Mouse (Mus musculus) mature B cell (primary cell): ENCODE data around the gene Ctnnb1.

ENCODE experiments used
- in situ Hi-C: fragments of 300-500 bp; cut with MboI; formaldehyde crosslinking; loops from 2 replicates; pipeline ENCODE4 v1.14.3; 2019

Gene Ctnnb1

DNA sequence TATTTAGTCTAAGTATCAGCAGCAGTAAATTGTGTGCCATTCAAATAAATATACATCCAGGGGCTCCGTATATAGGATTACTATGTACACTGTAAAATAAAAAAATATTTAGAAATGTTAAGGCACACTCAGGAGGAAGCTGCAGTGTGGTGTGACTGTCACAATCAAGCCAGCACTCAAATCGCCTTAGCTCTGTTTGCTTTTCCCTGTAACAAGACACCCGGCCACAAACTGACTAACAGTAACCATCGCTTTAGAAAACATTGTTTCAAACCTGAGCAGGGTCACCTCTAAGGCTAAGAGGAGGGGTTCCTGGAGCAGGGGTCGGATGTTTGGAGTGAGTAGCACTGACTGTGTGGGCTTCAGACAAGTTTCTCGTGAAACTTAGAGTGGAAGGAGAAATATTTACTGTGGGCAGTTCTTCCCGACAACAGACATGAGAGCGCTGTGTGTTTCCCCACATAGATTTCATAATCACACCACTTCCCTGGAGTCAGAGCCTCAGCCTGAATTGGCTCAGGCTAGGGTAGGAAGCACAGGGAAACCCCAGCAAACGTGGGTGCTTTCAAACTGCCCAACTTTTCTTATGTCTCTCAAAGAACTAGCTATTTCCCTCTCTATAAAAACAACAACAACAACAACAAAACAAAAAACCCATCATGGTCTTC is 1.9 kb upstream of the Ctnnb1 start:
- in situ Hi-C loops = loop anchor here (25.0 kb wide), 1 partner anchor 340 kb away; no protein-coding TSS in a partner anchor

DNA sequence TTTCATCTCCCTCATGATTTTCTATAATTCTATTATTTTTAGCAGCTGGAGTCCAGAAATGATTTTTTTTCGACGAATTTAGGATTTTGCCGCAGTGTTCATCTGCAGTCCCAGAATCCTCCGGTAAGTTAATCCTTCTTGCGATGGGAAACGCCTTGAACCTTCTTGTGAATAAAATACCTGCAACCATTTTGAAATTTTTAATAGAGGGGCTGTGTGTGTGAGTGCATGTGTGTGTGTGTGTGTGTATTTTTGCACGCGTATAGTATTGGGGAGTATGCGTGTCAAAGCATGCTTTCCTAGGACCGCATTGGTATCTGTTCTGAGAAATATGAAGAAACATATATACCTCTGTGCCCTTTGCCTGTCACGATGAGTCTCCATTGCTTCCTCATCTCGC is 1.0 kb downstream of the Ctnnb1 start:
- in situ Hi-C loops = loop anchor here (25.0 kb wide), 1 partner anchor 343 kb away; no protein-coding TSS in a partner anchor

DNA sequence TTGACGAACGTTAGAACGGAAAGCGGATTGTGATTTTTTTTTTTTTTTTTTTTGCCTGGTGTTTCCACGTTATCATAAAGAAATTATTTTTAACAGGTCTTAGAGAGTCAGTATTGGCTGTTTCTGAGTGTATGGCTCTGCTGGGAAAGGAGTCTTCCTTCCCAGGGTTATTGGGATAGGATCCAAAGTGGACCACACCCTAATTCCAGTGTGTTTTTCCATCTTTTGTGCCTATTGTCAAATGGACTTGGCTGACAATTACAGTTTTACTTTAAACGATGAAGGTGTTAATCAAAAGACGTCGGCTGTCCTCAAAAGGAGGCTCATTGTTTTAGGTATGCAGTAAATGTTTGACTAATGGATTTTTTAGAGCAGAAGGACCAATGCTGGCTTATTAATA is 1.8 kb downstream of the Ctnnb1 start:
- in situ Hi-C loops = loop anchor here (25.0 kb wide), 1 partner anchor 344 kb away; no protein-coding TSS in a partner anchor

DNA sequence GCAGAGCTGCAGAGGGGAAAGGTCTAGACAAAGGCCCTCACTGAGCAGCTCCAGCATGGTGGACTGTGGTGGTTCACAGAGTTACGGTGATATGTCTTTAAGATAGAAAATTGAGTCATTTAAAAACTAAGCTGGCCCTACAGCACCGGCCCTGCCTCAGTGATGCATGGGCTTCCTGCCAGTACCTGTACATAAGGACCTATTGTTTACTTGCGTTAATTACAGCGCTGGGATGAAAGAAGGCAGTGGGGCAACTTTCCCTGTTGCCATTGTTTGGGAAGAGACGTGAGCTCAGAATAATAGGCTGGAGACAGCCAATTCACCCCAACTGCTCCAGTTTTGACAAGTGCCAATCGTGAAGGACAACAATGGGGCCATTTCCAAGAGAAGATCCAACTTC is 3.4 kb downstream of the Ctnnb1 start:
- in situ Hi-C loops = loop anchor here (25.0 kb wide), 1 partner anchor 345 kb away; no protein-coding TSS in a partner anchor

GRCm38 (mm10) chr9:120932797-120933586 is 4.0 kb downstream of the Ctnnb1 start:
- in situ Hi-C loops = loop anchor here (25.0 kb wide), 1 partner anchor 346 kb away; no protein-coding TSS in a partner anchor

- in situ Hi-C loops = loop anchor here (25.0 kb wide), 1 partner anchor 346 kb away; no protein-coding TSS in a partner anchor
Measured at GRCm38 (mm10) chr9:120933587-120933885, 4.5 kb downstream of the Ctnnb1 start.

GRCm38 (mm10) chr9:120933886-120934758 is 5.1 kb downstream of the Ctnnb1 start:
- in situ Hi-C loops = loop anchor here (25.0 kb wide), 1 partner anchor 347 kb away; no protein-coding TSS in a partner anchor

- in situ Hi-C loops = loop anchor here (25.0 kb wide), 1 partner anchor 348 kb away; no protein-coding TSS in a partner anchor
Measured at GRCm38 (mm10) chr9:120934821-120935633, 6.0 kb downstream of the Ctnnb1 start.

GRCm38 (mm10) chr9:120935634-120935922 is 6.6 kb downstream of the Ctnnb1 start:
- in situ Hi-C loops = loop anchor here (25.0 kb wide), 1 partner anchor 348 kb away; no protein-coding TSS in a partner anchor

DNA sequence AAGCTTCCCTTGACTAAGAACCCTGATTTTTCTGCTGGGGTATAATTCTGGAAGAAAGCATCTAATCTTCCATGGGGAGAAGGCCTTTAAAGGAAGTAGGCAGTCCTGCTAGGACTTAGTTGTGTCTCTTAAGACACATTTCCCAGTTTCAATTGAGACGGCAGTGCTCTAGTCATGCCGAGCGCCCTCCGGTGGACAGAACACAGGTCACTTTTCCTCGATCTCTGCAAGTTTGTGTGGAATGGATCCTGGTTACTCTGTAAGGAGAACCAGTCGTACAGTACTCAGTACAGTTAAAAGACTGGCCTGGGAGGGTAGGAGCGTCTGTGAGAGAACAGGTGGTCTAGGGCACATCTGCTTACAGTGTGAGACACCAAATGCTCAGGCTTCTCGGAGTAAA is 7.3 kb downstream of the Ctnnb1 start:
- in situ Hi-C loops = loop anchor here (25.0 kb wide), 1 partner anchor 349 kb away; no protein-coding TSS in a partner anchor

- in situ Hi-C loops = loop anchor here (25.0 kb wide), 1 partner anchor 354 kb away; no protein-coding TSS in a partner anchor
Measured at GRCm38 (mm10) chr9:120940858-120941257, 11.8 kb downstream of the Ctnnb1 start.

GRCm38 (mm10) chr9:120943757-120944156 is 14.7 kb downstream of the Ctnnb1 start:
- in situ Hi-C loops = loop anchor here (25.0 kb wide), 1 partner anchor 356 kb away; no protein-coding TSS in a partner anchor

- in situ Hi-C loops = loop anchor here (25.0 kb wide), 1 partner anchor 357 kb away; no protein-coding TSS in a partner anchor
Measured at GRCm38 (mm10) chr9:120944211-120944610, 15.2 kb downstream of the Ctnnb1 start.

GRCm38 (mm10) chr9:120946131-120946530 is 17.1 kb downstream of the Ctnnb1 start:
- in situ Hi-C loops = loop anchor here (25.0 kb wide), 1 partner anchor 359 kb away; no protein-coding TSS in a partner anchor

GRCm38 (mm10) chr9:120948832-120949231 is 19.8 kb downstream of the Ctnnb1 start:
- in situ Hi-C loops = loop anchor here (25.0 kb wide), 1 partner anchor 362 kb away; no protein-coding TSS in a partner anchor

DNA sequence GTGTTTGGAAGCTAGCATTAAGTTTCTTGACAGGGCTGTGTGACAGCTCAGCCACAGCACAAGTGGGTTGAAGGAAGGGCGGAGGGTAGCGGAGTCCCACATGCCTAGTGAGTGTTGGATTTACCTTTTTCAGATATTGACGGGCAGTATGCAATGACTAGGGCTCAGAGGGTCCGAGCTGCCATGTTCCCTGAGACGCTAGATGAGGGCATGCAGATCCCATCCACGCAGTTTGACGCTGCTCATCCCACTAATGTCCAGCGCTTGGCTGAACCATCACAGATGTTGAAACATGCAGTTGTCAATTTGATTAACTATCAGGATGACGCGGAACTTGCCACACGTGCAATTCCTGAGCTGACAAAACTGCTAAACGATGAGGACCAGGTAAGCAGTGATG is 21.7 kb downstream of the Ctnnb1 start:
- in situ Hi-C loops = no loop called here

- in situ Hi-C loops = no loop called here
Measured at GRCm38 (mm10) chr9:120951947-120952346, 22.9 kb downstream of the Ctnnb1 start.

DNA sequence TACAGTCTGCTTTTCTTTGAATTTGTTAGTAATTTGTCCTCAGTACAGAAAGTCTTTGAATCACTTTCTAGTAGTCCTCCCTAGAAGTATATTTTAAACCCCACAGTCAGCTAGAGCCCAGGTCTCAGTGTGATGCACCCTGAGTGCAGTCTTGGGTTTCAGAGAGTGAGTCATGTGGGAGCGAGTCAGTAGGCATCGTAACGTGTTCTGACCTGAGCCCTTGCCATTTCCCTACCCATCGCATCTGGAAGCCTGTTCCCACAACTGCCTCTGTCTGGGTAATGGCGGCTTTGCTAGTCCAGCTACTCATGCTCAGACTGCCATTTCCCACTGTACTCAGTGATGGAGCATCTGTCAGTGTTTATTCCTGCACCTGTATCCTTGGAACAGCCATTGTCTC is 29.0 kb downstream of the Ctnnb1 start:
- in situ Hi-C loops = no loop called here

DNA sequence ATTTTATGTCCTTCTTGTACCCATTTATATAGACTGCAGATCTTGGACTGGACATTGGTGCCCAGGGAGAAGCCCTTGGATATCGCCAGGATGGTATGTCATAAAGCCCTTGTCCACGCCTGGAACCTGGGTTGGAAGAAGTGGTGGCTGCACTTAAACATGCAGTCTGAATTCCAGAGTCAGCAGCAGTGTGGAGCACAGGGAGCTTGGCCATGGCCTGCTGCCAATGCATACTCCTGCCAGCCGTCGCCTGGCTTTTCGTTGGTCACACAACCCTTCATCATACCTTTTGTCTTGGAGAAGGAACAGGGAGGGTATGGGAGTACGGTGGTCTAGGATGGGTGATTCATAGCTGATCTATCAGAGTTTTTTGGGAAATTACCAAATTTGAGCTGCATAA is 29.5 kb downstream of the Ctnnb1 start:
- in situ Hi-C loops = no loop called here

- in situ Hi-C loops = no loop called here
Measured at GRCm38 (mm10) chr9:120959225-120959624, 30.2 kb downstream of the Ctnnb1 start.

DNA sequence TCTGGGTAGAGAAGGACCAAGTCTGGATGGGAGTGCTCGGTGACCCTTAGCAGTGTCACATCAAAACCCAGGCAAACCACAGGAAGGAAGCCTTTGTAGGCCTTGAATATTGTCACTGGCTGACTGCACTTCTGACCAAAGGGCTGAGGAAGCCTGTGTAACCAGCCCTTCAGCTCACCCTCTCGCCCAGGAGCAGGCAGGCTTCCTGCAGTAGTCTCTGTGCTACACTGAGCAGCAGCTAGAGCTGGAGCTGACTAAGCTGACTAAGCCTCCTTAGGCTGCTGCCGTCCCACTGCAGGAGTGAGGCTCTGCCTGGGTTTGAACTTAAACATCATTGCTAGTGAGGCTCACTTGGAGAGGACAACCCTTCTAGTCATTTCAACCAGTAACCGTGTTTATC is 31.6 kb downstream of the Ctnnb1 start:
- in situ Hi-C loops = no loop called here
